Mouse (Mus musculus): ENCODE measurements around the gene Akr1a1.
"Not testable (repeated sequence)": the region's sequence is repeated elsewhere in the genome, so short reads cannot be mapped to it uniquely, and the experiment has no call there.

Gene Akr1a1

DNA sequence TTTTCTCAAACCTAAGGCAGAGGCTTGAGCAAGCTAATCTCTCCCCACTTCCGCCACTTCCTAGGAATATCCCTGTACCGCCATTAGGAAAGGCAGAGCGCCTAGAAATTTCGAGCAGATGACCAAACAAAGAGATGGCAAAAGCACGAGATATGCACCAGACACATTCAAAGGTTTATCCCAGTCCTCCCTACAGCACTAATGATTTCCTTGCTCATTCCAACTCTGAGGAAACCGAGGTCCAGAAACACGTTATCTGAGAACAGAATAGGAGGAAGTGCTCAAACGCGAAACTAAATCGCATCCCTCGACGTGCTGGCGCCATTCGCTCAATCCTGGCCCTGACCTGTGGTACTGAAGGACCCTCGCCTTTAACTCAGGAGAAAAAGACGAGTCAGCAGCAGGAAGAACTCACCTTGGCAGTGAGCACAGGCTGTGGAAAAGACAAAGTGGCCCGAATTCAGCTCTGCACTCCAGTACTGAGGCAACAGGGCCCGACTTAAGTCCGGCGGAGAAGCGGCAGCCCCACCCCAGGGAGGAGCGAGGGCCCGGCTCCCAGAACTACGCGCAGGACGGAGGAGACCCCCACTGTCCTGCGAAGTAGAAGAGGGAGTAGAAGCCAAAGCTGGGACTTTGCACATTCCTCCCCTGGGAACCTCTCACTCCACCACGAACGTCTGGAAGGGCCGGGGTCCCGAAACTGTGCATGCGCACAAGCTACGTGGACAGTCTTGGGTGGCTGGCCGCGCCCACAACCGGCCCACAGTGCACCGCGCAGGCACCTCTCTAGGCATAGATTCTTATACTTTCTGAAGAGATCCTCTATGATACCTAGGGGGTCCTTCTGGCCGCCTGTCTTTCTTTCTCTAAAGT, at the start of gene Akr1a1:
Akr1a1 (minus strand) TSS at position 757 of the 873 bp plus-strand sequence.
- DNase-seq (ENCODE audit: low spot score): peak; percentile 90

DNA sequence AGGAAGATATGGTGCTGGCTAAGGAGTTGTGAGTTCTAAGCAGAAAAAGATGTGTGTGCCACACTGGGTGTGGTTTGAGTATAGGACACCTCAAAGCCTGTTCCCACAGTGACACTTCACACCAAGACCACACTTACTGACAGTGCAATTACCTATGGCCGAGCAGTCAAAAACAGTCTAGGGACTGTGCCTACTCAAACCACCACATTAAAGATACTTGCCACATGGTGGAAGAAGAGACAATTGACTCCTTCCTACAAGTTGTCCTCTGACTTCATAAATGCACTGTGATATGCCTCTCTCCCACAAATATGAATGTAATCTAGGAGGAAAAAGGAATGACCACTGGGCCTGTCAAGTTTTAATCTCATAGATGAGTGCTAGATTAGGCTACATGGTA, 49.5 kb upstream of the Akr1a1 start:
- no peak for DNase-seq (ENCODE audit: low spot score)

DNA sequence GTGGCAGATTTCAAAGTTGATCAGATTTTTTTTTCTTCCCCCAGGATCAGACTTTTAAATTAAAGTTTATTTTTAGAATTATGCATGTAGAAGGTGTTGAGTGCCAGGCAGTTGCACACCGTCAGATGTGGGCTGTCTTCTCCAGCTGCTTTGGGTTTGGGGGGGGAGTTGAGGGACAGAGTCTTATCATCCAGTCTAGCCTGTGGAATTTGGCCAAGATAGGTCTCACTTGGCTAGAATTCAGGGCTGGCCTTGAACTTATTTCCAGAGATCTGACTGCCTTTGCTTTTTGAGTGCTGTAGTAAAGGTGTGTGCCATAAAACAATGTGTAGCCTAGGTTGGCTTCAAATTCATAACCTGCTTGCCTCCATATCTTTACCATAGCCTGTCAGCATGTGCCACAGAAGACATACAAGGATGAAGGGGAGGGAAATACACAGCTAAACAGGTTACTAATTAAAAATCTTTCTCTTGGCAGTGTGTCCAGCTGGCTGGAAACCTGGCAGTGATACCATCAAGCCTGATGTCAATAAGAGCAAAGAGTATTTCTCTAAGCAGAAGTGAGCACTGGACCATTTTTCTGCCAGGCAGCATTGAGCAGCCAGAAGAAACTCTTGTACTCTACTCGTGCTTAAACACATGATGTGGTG, 47.3 kb upstream of the Akr1a1 start:
- no peak for DNase-seq (ENCODE audit: low spot score)

DNA sequence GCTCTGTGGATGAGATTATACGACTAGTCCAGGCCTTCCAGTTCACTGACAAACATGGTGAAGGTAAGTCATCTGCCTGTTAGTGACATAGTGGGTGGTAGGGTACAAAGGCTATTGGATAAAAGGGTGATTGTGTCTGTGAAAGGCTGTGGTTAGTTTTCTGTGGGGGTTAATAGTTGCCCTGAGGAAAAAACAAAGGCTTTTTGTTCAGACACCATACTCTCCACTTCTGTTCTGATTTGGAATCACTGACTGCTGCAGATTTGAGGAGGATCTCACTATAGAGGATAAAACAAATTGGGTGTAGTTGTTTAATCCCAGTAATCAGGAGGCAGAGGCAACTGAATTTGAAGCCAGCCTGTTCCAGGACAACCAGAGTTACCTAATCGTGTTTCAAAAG, 42.3 kb upstream of the Akr1a1 start:
- DNase-seq (ENCODE audit: low spot score): no peak

DNA sequence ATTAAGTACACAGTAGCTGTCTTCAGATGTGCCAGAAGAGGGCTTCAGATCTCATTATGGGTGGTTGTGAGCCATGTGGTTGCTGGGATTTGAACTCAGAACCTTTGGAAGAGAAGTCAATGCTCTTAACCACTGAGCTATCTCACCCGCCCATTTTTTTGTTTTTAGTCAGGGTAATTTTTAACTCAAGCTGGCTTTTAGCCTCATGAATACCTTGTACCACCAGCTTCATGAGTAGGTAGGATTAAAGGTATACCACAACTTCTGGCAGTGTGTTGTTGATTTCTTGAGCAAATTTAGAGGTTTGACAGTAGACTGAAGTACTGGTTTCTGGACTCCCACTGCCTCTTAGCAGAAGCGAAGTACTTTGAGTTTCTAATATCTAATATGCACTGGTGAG, 40.7 kb upstream of the Akr1a1 start:
- DNase-seq (ENCODE audit: low spot score): no peak

DNA sequence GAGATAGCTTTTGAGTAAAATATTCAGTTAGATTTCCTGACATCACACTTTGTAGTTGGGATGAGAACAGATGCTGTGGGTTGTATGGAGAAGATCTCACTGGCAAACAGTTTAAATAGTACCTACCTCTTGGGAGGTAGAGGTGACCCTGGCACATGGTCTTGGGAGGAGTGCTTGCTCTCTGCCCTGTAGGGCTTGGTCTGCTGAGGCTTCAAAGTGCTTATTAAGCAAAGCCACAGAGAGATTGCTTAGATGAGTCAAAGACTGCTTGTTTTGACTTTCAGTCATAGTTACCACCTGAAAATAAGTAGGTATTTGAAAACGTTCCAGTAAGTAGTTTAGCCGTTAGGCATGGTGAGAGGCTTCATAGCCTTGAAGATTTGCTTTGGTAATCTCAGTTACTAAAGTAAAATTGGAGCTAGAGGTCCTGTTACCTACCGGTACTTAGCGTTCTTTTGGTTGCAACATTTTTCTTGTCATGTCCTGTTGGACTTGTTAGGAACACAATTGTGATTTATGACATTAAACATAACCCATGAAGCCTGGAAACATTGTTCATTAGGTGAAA, 37.9 kb upstream of the Akr1a1 start:
- no peak for DNase-seq (ENCODE audit: low spot score)

DNA sequence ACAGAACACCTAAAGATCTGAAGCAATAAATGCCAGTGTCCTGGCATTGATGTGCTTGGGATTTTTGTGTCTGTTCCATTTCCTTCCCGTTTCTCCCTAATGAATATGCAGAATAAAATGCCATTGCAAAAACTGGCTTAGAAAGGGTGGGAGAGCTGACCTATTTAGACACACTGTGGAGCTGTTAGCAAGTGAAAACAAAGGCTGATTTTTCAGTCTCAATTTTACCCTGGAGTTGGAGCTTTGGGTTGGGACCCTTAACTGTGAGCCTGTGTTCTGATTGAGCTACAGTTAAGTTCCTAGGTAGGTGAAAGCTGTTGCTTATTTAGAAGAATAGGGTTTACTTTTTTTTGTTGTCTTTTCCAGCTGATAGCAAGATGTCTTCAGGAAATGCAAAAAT, 35.6 kb upstream of the Akr1a1 start:
- DNase-seq (ENCODE audit: low spot score): no peak

DNA sequence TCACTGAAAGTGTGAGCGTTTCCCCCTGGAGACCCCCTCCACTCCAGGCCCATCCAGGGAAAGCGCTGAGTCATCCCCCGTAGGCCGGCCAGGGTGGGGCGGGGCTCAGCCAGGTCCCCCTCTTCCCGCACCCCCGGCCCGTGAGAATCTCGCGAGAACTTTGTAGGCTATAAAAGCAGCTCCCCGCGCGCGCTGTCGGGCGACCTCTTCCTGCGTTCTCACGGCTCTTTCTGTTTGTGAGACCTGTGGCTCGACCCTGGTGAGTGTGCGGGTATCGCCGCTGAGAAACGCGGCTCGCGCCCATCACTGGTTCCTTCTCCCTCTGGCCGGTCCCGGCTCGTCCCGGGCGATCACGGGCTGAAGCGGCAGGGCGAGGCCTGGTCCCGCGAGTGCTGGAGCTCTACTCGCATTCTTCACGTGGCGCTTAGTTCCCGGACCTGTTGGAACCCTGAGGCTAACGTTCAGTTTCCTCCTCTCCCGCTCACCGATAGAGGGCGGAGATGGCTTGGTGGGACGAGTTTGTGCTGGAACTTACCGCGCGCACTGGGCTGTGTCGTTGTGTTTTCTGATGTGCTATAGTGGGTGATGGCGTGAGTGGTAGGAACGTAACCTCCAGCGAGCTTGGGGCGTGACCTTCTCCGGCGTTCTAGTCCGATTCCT, 34.1 kb upstream of the Akr1a1 start, which contains the start of gene Prdx1:
Prdx1 (plus strand) TSS at position 143 of the 660 bp plus-strand sequence.
- DNase-seq (ENCODE audit: low spot score): peak; percentile 96

DNA sequence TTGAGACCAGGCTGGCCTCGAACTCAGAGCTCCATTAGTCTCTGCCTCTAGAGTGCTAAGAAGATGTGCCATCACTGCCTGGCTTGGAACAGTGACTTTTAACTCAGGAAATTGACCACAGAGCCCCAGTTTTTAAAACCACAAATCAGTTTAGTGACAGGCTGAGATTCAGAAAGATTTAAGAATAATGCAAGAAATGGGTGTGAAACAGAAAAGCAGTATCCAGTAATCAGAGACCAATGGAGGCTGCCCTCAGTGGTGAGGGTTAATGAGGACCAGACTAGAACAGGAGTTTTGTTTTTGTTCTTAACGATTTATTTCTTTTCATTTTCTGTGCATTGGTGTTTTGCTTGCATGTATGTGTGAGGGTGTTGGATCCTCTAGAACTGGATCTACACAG, 33.2 kb upstream of the Akr1a1 start:
- DNase-seq (ENCODE audit: low spot score): no peak

DNA sequence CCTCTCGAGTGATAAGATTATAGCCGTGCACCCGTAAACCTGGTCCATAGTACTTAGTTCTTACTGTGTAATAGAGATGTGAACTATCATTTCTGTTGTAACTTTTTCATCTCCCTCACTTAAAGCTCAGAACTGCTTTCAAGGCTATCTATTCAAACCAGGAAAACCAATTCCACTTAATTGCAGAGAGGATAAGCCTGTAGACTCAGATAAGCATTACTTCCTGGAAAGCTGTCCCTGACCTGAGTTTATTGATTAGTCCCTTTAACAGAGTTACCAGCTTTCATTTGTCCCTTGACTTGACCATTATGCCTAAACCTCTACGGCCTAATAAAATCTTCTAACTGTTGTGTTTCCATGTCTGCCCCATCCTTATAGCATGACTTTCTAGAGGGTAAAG, 32.5 kb upstream of the Akr1a1 start:
- no peak for DNase-seq (ENCODE audit: low spot score)

DNA sequence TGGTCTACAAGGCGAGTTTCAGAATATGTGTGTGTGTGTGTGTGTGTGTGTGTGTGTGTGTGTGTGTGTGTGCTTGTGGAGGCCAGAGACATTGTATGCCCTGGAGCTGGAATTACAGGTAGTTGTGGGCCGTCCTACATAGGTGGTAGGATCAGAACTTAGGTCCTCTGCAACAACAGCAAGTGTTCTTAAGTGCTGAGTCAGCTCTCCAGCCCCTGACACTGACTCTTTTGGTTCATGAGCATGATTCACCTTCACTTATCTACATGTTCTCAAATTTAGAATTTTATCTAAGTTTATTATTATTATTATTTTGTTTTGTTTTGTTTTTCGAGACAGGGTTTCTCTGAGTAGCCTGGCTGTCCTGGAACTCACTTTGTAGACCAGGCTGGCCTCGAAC, 29.0 kb upstream of the Akr1a1 start:
- DNase-seq (ENCODE audit: low spot score): not testable (repeated sequence)

DNA sequence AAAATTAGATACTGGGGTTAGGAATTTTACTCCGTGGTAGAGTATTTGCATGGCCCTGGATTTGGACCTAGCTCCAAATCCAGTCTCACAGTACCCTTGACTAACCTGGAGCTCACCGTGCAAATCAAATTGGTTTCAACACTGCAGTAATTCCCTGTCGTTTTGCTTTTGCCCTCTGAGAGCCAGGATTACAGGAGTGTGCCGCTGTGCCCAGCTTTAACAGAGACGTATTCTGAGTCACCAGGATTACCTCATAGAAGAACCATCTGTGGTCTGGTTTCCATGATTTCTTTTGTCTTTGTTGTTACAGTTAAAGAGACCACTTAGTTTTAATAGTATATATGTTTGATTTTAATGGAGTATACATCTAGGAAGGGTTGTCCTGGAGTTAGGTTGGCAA, 27.7 kb upstream of the Akr1a1 start:
- DNase-seq (ENCODE audit: low spot score): no peak

DNA sequence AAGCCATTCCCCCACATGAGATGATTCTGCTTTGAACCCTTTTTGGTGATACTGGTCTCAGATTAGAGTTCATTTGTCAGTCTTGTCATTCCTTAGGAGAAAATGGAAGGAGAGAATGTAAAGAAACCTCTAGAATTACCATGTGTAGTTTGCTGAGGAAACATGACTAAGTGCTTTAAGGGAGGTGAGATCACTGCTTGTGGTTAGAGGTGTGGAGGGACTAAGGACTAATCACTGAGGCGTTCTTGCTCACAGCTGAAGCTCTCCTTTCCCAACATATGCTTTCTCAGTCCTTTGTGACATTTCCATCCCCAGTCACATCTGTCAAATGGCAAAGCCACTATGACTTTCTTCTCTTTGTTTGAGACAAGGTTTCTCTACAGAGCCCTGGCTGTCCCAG, 26.3 kb upstream of the Akr1a1 start:
- DNase-seq (ENCODE audit: low spot score): no peak

DNA sequence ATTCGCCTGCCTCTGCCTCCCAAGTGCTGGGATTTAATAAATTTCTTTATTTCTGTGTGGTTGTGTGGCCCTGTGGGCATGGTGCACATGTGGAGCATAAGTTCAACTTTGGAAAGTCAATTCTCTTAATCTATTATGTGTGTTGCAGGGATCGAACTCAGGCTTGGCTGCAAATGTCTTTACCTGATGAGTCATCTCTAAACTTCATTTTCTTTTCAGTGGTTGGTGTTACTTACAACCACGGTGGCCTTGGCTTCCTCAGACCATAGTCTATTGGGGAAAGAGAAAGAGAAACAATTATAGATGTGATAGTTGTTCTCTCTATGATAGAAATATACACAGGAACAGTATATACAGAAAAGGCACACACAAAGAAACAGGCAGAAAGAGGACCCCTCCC, 24.5 kb upstream of the Akr1a1 start:
- no peak for DNase-seq (ENCODE audit: low spot score)

DNA sequence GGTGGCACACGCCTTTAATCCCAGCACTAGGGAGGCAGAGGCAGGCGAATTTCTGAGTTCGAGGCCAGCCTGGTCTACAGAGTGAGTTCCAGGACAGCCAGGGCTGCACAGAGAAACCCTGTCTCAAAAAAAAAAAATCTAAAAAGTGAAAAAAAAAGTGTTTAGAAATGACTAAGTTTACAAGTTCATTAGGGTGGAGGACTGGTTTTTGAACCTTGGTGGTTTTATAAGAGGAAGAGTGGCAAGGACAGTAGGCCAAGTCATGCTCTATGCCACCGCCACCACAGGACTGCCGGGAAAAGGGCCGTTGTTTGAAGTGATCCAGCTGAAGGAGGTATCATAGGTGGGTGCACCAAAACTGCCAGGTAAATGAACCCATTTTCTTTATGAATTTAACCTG, 23.3 kb upstream of the Akr1a1 start:
- not testable (repeated sequence) for DNase-seq (ENCODE audit: low spot score)

DNA sequence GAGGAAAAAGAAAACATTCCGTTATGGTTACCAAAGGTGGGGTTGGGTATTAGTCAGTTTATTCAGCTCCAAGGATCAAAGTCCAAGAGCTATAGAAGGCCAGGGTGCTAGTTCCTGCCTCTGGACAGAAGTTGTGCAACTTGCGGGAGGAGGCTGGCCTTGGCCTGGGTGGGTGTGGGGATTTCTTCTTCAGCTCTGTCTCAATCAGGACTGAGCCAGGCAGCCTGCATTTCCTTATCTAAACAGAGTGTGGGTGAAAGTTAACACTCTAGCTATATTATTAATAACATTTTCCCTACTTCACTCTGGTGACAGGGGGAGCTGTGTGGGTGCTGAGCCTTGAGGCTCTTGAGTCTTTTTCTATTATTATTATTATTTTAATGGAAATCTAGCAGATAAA, 21.3 kb upstream of the Akr1a1 start:
- DNase-seq (ENCODE audit: low spot score): peak; percentile 60

DNA sequence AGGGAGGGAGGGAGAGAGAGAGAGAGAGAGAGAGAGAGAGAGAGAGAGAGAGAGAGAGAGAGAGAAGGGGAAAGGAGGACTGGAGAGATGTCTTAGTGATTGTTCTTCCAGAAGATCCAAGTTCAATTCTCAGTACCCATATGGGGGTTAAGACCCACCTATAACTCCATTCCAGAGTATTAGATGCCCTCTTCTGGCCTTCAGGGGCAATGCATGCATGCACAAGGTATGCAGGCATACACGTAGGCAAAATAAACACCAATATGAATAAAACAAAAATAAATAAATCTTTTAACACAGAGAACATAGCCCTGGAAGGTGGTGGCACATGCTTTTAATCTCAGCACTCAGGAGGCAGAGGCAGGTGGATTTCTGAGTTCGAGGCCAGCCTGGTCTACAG, 17.8 kb upstream of the Akr1a1 start:
- DNase-seq (ENCODE audit: low spot score): no peak

DNA sequence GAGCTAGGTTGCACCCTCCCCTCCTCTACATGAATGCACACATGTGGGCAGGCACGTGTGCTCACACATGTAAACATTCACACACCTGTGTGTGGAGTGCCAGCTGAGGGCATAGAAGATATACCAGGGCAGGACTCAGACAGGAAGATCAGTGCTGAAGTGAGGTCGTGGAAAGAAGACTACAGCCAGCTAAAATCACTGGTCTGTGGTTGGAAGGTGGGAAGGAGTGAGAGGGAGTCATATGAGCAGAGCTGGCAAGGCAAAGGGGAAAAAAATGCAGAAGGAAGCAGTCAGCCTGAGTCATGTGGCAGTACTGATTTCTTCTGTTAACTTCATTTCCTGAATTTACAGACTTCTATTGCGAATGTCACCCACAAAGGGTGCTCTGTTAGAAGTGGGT, 16.7 kb upstream of the Akr1a1 start:
- DNase-seq (ENCODE audit: low spot score): no peak

DNA sequence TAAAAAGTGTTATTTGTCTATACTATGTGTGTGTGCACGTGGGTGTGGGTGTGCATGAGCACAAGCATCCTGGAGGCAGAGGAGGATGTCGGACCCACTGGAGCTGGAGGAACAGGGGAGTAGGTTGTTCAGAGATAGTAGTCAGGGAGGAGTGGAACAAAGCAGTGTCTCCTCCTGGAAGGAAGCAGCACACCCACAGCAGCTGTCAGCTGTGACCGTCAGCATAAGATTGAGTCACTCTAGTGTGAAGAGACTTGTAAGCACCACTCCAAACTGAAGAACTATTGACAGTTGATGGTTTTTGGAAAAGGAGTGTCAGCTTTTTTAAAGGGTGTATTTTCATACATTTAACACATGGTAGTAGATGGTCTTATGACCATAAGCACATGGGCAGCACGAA, 15.1 kb upstream of the Akr1a1 start:
- no peak for DNase-seq (ENCODE audit: low spot score)

DNA sequence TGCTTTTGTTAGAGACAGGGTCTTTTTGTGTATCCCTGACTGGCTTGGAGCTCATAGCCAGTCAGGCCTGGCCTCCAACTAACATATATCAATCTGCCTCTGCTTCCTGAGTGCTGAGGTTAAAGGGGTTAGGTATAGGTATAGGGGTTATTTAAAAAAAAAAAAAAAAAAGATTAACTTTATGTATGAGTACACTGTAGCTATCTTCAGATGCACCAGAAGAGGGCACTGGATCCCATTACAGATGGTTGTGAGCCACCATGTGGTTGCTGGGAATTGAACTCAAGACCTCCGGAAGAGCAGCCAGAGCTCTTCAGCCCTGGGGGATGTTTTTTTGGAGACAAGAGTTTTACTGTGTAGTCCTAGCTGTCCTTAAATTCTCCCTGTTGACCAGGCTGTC, 10.5 kb upstream of the Akr1a1 start:
- no peak for DNase-seq (ENCODE audit: low spot score)

DNA sequence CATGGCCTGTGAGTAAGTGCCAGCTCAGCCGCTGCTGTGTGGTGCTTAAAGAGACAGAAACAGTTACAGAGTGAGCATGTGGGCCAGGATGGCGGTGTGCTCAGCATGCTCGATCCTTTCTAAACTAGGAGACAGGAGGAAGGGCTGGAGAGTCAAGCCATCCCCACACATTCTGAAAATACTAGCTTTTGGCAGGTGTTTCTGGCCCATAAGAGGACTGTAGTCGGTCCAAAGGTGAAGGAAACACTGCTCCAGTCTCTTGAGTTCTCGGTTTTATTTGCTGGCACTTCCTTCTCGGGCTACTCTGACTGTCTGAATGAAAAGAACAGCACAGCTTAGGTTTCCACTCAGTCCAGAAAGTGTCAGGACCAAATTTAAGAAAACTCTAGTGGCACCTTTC, 9.3 kb upstream of the Akr1a1 start:
- no peak for DNase-seq (ENCODE audit: low spot score)

DNA sequence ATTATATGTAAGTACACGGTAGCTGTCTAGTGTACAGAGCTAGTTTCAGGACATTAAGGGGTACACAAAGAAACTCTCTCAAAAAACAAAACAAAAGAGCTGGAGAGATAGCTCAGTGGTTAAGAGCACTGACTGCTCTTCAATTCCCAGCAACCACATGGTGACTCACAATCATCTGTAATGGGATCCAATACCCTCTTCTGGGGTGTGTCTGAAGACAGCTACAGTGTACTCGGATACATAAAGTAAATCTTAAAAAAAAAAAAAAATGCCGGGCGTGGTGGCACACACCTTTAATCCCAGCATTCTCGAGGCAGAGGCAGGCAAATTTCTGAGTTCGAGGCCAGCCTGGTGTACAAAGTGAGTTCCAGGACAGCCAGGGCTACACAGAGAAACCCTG, 8.4 kb upstream of the Akr1a1 start:
- not testable (repeated sequence) for DNase-seq (ENCODE audit: low spot score)

DNA sequence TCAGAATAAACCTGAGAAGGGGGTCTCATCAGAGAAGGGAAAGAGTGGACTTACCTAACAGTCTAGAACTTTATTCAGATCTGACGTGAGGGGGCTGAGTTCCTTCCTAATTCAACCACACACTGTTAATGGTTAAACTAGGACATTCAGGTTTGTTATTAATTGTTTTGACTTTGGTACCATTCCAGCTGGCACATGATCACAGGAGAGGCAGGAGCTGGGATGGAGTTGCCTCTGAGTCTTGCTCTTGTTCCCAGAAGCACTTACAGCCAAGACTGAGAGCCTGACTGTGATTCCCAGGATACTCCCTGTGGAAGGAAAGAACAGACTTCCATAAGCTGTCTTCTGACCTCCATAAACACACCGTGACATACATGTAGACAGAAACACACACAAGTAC, 8.0 kb upstream of the Akr1a1 start:
- DNase-seq (ENCODE audit: low spot score): no peak
